In the genomic region with DNA sequence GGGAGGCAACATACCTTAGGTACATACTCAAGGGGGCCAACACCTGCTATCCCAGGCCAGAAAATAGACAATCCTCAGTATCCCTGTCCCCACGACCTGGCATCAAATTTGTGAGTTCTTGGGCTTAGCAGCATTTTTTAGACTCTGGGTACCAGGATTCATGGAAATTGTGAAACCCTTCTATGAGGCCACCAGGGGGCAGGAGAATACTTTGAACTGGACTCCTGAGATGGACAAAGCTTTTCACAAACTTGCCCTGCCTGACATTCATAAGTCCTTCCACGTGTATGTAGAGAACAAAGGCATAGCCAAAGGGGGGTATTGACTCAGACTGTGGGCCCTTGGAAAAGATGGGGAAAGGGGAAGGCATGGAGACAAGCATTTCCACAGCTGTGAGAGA, we compare ENCODE assay signal across 9 mouse cellular contexts. TPM values are rescaled to one million over a fixed set of nuclear protein-coding genes. Genes with fewer than 3 reads are reported as not detected.
DNase-seq lines count a peak whose midpoint lies in the region; ATAC-seq and TF ChIP-seq lines count a peak whose summit lies in the region.
"Had no signal": no experiment of that assay in that cellular context is flagged by ENCODE, and none has a peak within 500 bp of the region (broad histone marks: within the 10 kb centered on the region; RNA-seq: fewer than 3 reads in every experiment).

No protein-coding gene starts in this region.

- H3K4me2 ChIP-seq in forebrain, embryonic 14.5 days (ENCODE audit: low read length), result no peak overlapping the region
- H3K4me2 ChIP-seq in midbrain, postnatal 0 days (ENCODE audit: low read depth, low read length, poor library complexity, severe bottlenecking), result no peak overlapping the region
- H3K4me2 ChIP-seq in midbrain, embryonic 16.5 days (ENCODE audit: low read length), result no peak overlapping the region

- no peak for DNase-seq in forebrain, embryonic 10.5 days (ENCODE audit: extremely low spot score, low spot score)
- DNase-seq in forebrain, embryonic 14.5 days (ENCODE audit: low spot score), result no peak
- DNase-seq in midbrain, postnatal 0 days (ENCODE audit: low spot score), result no peak
- DNase-seq in brain, embryonic 14.5 days (ENCODE audit: low read depth), result peak; percentile 25
- peak; percentile 20 to 50 for DNase-seq in kidney, postnatal 4 days
- DNase-seq in right cerebral cortex, postnatal 10 days (ENCODE audit: low spot score in 2 of 2), result no peak
- DNase-seq in layer of hippocampus, adult 9-11 months, result no peak

- peaks cover 25% of the 10 kb centered on the region for H3K9me3 ChIP-seq in forebrain, embryonic 10.5 days
- H3K9me3 ChIP-seq in forebrain, embryonic 14.5 days (replicated peaks; ENCODE audit: control insufficient read depth, low read length), result peaks cover 15% of the 10 kb centered on the region
- 0 out of 2 replicates have a peak, but pooled peaks cover 7% of the 10 kb centered on the region for H3K9me3 ChIP-seq in midbrain, postnatal 0 days (ENCODE audit: low read length)
- peaks cover 15% of the 10 kb centered on the region; the same call in 1 of the 2 replicates for H3K9me3 ChIP-seq in midbrain, embryonic 16.5 days (replicated peaks; ENCODE audit: control insufficient read depth, low read length, poor library complexity, severe bottlenecking)

- H3K4me1 ChIP-seq in forebrain, embryonic 10.5 days, result no peaks in the 10 kb centered on the region
- no peaks in the 10 kb centered on the region for H3K4me1 ChIP-seq in forebrain, embryonic 14.5 days (ENCODE audit: control insufficient read depth, insufficient read depth, low read length)
- no peaks in the 10 kb centered on the region for H3K4me1 ChIP-seq in midbrain, postnatal 0 days (ENCODE audit: insufficient read depth, low read length)
- H3K4me1 ChIP-seq in midbrain, embryonic 16.5 days (ENCODE audit: control insufficient read depth, insufficient read depth, low read length), result no peaks in the 10 kb centered on the region

- no peak overlapping the region for H3K4me3 ChIP-seq in forebrain, embryonic 10.5 days
- no peak overlapping the region for H3K4me3 ChIP-seq in forebrain, embryonic 14.5 days (ENCODE audit: low read depth, low read length)
- no peak overlapping the region for H3K4me3 ChIP-seq in midbrain, postnatal 0 days (ENCODE audit: low read depth, low read length)
- no peak overlapping the region for H3K4me3 ChIP-seq in midbrain, embryonic 16.5 days (ENCODE audit: low read depth, low read length)

- no peak for ATAC-seq in forebrain, embryonic 14.5 days
- no peak for ATAC-seq in midbrain, postnatal 0 days (ENCODE audit: low FRiP score)
- ATAC-seq in midbrain, embryonic 16.5 days, result no peak

- no peak for TF ChIP-seq POLR2A in brain, embryonic 14.5 days (IDR thresholded peaks at IDR 0.05; ENCODE audit: borderline replicate concordance, extremely low read depth, insufficient read depth, insufficient read length, poor library complexity, severe bottlenecking)

- 45% methylated on average over 2 of the region's 2 CpGs for WGBS in forebrain, embryonic 10.5 days
- WGBS in forebrain, embryonic 14.5 days, result 24% methylated on average over 2 of the region's 2 CpGs
- 35% methylated on average over 2 of the region's 2 CpGs for WGBS in midbrain, postnatal 0 days
- 38% methylated on average over 2 of the region's 2 CpGs for WGBS in midbrain, embryonic 16.5 days

- peak; percentile 44 for TF ChIP-seq CTCF in midbrain, postnatal 0 days (IDR thresholded peaks at IDR 0.05)
- TF ChIP-seq CTCF in brain, embryonic 14.5 days (IDR thresholded peaks at IDR 0.05; ENCODE audit: borderline replicate concordance, extremely low read depth, insufficient read depth, insufficient read length), result peak; percentile 31; the same call in 1 of the 2 replicates

- H3K27me3 ChIP-seq in forebrain, embryonic 10.5 days (ENCODE audit: poor library complexity, severe bottlenecking), result no peaks in the 10 kb centered on the region
- H3K27me3 ChIP-seq in forebrain, embryonic 14.5 days (replicated peaks; ENCODE audit: control insufficient read depth, insufficient read depth, low read length), result no peaks in the 10 kb centered on the region
- H3K27me3 ChIP-seq in midbrain, postnatal 0 days (ENCODE audit: insufficient read depth, low read length), result no peaks in the 10 kb centered on the region
- H3K27me3 ChIP-seq in midbrain, embryonic 16.5 days (ENCODE audit: control insufficient read depth, insufficient read depth, low read depth, low read length), result no peaks in the 10 kb centered on the region

- peak overlapping the region; percentile 22; the same call in 1 of the 2 replicates for H3K27ac ChIP-seq in forebrain, embryonic 10.5 days
- no peak overlapping the region for H3K27ac ChIP-seq in forebrain, embryonic 14.5 days (ENCODE audit: low read depth, low read length)
- H3K27ac ChIP-seq in midbrain, postnatal 0 days (ENCODE audit: low read depth, low read length), result no peak overlapping the region
- H3K27ac ChIP-seq in midbrain, embryonic 16.5 days (ENCODE audit: low read length), result no peak overlapping the region

- H3K9ac ChIP-seq in forebrain, embryonic 14.5 days (ENCODE audit: low read length), result no peak overlapping the region
- H3K9ac ChIP-seq in midbrain, postnatal 0 days (replicated peaks; ENCODE audit: low read length, poor library complexity, severe bottlenecking), result no peak overlapping the region
- no peak overlapping the region for H3K9ac ChIP-seq in midbrain, embryonic 16.5 days (ENCODE audit: low read depth, low read length)

- no peaks in the 10 kb centered on the region for H3K36me3 ChIP-seq in forebrain, embryonic 10.5 days (replicated peaks)
- no peaks in the 10 kb centered on the region for H3K36me3 ChIP-seq in forebrain, embryonic 14.5 days (ENCODE audit: control insufficient read depth, insufficient read depth, low read length)
- no peaks in the 10 kb centered on the region for H3K36me3 ChIP-seq in midbrain, postnatal 0 days (ENCODE audit: insufficient read depth, low read length)
- H3K36me3 ChIP-seq in midbrain, embryonic 16.5 days (ENCODE audit: control insufficient read depth, insufficient read depth, low read length), result no peaks in the 10 kb centered on the region
- H3K36me3 ChIP-seq: G1E had no signal

RNA-seq across cellular contexts. Expression of a gene that starts 17.6 kb away (rescaled TPM):
- polyA plus RNA-seq in forebrain, embryonic 10.5 days (2016; fragmentation: Nextera tagmentation; extraction: Ambion mirVana), result 69.7 and 76.1 TPM in 2 replicates
- 64.6 and 74.8 TPM in 2 replicates for polyA plus RNA-seq in forebrain, embryonic 14.5 days (2014; fragmentation: Nextera tagmentation; extraction: Ambion mirVana)
- total RNA-seq in midbrain, postnatal 0 days (2014; rRNA removed), result 37.5 and 46.5 TPM in 2 replicates
- 54.7 and 65.2 TPM in 2 replicates for polyA plus RNA-seq in midbrain, postnatal 0 days (2015; fragmentation: Nextera tagmentation; extraction: Ambion mirVana)
- 63.9 and 67.7 TPM in 2 replicates for polyA plus RNA-seq in midbrain, embryonic 16.5 days (2015; fragmentation: Nextera tagmentation; extraction: Ambion mirVana)
- 98.8 and 121 TPM in 2 replicates for polyA plus RNA-seq in brain, embryonic 14.5 days (2012; rRNA removed)

Comparison
In these comparisons a context has a peak if more than half of its experiments do, and no peak if none do; other contexts are left out.
1. DNase-seq: peak in brain, embryonic 14.5 days (single experiment) and kidney, postnatal 4 days (2 of 2); none in forebrain, embryonic 10.5 days (single experiment), forebrain, embryonic 14.5 days (single experiment), midbrain, postnatal 0 days (single experiment), right cerebral cortex, postnatal 10 days (0 of 2) and layer of hippocampus, adult 9-11 months (single experiment).